Mouse (Mus musculus) CD8-positive naive resting alpha-beta T cell, adult 2 months (primary cell): ENCODE measurements around the gene Zbtb7b.

ENCODE experiments used
- DNase-seq, 2 experiments: peaks; one replicate each; pipeline ENCODE4 v3.0.0; 2022; ENCODE audit warnings: low read depth in 2 of 2, low spot score in 2 of 2

The Zbtb7b gene

DNA sequence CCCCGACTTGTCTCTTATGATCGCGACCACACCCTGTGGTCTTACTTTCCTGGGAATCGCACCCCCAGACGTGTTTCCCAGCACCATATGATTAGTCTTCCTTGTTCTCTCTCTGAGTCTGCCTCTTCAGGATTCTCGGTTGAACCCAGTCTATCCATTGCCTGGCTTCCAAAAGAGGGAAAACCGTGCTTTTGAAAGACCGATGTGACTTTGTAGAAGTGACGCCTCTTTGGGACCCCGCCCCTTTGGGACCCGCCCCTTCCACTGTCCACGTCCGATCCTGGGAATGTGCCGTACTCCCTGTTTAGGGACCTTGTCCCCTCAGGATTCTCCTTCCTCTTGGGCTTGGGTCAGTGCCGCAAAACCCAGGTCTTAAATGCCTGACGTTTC lies 24.3 kb upstream of the Zbtb7b start:
- DNase-seq: no peak

DNA sequence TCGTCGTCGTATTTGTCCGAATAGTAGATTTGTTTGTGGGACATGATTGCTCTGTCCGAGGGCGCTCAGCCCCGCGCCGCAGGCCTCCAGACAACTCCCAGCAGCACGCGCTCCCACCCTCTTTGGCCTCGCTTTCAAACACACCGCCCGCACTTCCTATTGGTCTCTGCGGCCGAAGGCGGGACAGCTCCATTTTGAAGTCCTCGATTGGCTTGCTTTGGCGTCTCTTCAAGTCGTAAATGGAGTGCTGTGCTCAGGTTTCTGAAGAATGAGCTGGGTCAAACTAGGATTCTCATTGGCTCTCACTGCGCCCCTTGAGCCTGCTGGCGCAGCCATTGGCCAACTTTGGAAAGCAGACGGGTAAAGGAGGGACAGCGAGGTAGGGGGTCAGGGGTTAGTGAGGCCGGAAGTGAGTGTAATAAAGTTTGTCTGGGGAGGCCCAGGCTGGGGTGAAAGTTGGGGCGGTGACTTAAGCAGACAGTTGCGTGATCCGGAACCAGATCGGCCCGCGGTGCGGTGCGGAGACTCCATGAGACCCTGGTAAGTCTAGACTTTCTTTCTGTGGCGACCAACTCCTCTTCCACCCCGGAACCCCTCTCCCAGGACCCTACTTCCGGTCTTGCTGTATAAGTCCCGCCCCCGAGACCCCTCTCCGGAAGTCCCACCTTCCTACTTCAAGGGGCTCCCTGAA lies 23.7 kb upstream of the Zbtb7b start, which contains the start of the genes Cks1b and Shc1:
Gene Cks1b, minus strand, starts transcription at position 214 of the 691 bp plus-strand sequence.
Gene Shc1, plus strand, starts transcription at position 274 of the 691 bp plus-strand sequence.
- peak; percentile 92 for DNase-seq

GRCm38 (mm10) chr3:89417840-89418169 lies 23.2 kb upstream of the Zbtb7b start:
- no peak for DNase-seq

- no peak for DNase-seq
Observed at GRCm38 (mm10) chr3:89417131-89417530, 22.6 kb upstream of the Zbtb7b start.

GRCm38 (mm10) chr3:89416158-89416557 lies 21.6 kb upstream of the Zbtb7b start:
- no peak for DNase-seq

- peak; percentile 96 to 99 for DNase-seq
Observed at GRCm38 (mm10) chr3:89411490-89412393, 17.2 kb upstream of the Zbtb7b start, which contains the start of gene Flad1. TSS of gene Flad1 (minus strand) at chr3:89411870.

- no peak for DNase-seq
Observed at GRCm38 (mm10) chr3:89410864-89411263, 16.3 kb upstream of the Zbtb7b start.

DNA sequence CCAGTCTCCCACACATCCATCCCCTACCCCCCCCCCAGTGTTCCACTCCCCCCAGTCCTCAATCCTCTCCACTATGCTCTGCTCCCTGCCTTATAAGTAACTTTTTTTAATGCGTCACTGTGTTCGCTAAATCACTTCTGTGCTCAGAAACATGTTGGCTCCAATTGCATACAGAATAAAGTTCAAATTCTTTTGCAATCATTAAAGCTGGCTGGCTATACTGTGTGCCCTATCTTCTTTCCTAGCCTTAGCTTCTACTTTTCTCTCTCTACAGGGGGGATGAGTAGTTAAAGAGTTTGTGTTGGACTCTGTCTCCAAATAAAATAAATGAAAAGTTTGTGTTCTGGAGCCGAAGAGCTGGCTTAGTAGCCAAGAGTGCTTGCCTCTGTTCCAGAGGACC lies 15.1 kb upstream of the Zbtb7b start:
- no peak for DNase-seq

GRCm38 (mm10) chr3:89408448-89408847 lies 13.9 kb upstream of the Zbtb7b start:
- no peak for DNase-seq

DNA sequence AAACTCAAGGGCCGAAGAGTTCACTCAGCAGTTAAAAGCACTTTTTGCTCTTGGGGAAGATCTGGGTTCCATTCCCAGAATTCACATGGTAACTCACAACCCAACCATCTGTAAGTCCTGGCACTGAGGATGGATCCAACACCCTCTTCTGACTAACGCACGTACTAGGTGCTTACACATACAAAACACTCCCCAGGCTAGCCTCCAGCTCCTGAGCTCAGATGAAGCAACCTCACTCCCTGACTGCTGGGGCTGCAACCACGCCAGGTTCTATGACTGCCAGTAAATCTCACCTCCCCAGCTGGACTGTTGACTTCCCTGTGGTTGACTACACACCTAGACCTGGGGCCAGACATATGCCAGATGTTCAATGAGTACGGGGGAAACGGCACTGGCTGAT lies 12.3 kb upstream of the Zbtb7b start:
- no peak for DNase-seq

- DNase-seq: no peak
Observed at GRCm38 (mm10) chr3:89402693-89403092, 8.1 kb upstream of the Zbtb7b start, which contains the start of gene Lenep. TSS of gene Lenep (minus strand) at chr3:89402793.

GRCm38 (mm10) chr3:89401329-89401728 lies 6.8 kb upstream of the Zbtb7b start:
- DNase-seq: no peak

GRCm38 (mm10) chr3:89396654-89397005 lies 2.1 kb upstream of the Zbtb7b start:
- DNase-seq: no peak

- DNase-seq: peak in 1 of 2 experiments; percentile 51
Observed at GRCm38 (mm10) chr3:89395806-89396653, 1.5 kb upstream of the Zbtb7b start.

GRCm38 (mm10) chr3:89395419-89395805 lies 836 bp upstream of the Zbtb7b start:
- no peak for DNase-seq

GRCm38 (mm10) chr3:89394894-89395256 lies 299 bp upstream of the Zbtb7b start:
- no peak for DNase-seq

DNA sequence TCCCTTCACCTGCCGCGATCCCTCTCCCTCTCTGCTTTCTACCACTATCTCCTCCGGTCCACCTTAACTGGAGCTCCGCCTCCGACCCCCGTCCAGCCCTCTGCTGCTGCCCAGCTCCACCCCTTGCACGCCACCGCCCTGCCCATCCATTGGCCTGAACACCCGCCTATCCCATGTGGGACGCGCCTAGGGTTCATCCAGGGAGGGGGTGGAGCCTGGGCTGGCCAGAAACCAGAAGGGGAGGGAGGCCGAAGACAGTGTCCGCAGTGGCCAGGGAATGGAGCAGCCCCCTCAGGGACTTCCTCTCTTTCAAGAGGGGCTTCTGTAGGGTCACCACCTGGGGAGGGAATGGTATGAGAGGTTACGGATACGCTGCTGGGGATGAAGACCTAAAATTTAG lies 971 bp downstream of the Zbtb7b start:
- no peak for DNase-seq

DNA sequence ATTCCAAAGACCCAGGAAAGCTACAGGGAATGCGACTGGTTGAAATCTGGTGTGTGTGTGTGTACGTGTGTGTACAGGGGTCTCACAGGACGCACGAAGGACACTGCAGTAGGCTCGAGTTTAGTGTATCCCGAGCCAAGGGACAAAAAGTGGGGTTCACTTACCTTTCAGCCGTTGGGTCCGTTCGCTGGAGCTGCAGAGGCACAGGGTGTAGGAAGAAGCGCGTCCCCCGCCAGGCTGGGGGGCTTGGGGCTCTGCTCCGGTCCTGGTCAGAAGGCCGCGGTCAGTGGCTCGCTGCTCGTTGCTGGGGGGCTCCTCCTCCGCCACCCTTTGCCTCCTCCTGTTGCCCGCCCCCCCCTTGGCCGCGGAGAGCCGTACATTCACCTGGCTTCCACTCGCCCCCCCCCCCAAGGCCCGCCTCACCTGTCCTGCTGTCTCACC lies 1.7 kb downstream of the Zbtb7b start:
- DNase-seq: no peak

GRCm38 (mm10) chr3:89391663-89392511 lies 2.7 kb downstream of the Zbtb7b start:
- DNase-seq: no peak
